Mouse (Mus musculus) CH12.LX (cell line): ENCODE data around the gene Gtf3c1. TPM values are rescaled to one million over a fixed set of nuclear protein-coding genes. Genes with fewer than 3 reads are reported as not detected.
"Not testable (repeated sequence)": the region's sequence is repeated elsewhere in the genome, so short reads cannot be mapped to it uniquely, and the experiment has no call there.

Experiments
- DNase-seq: peaks from one replicate; pipeline ENCODE4 v3.0.0-alpha.2; 2013; ENCODE audit errors: extremely low read depth
- H3K27ac ChIP-seq: 2 replicates; pipeline ENCODE4 v1.5.1; 2012; ENCODE audit warnings: low read depth, mild to moderate bottlenecking, control low read depth, moderate library complexity; ENCODE audit not compliant: insufficient read depth
- H3K27me3 ChIP-seq: replicated peaks from 2 replicates; pipeline ENCODE3; 2012; ENCODE audit warnings: inconsistent platforms
- H3K36me3 ChIP-seq, 2 experiments: replicated peaks in 1 of 2; 2 replicates each; pipeline versions ENCODE3 to v1.6.1; 2012; ENCODE audit warnings: inconsistent platforms in 1 of 2, low read length in 1 of 2, mild to moderate bottlenecking in 1 of 2, mixed read lengths in 1 of 2, moderate library complexity in 1 of 2; ENCODE audit not compliant: control insufficient read depth in 1 of 2, insufficient read depth in 1 of 2
- H3K4me1 ChIP-seq, 2 experiments: 2 replicates each; pipeline ENCODE4 v1.6.1; 2012; ENCODE audit warnings: inconsistent platforms in 1 of 2, moderate library complexity in 1 of 2; ENCODE audit not compliant: insufficient read depth in 2 of 2, control insufficient read depth in 1 of 2
- H3K4me2 ChIP-seq: 2 replicates; pipeline ENCODE4 v1.6.1; 2012; ENCODE audit warnings: low read depth, mild to moderate bottlenecking, control low read depth; ENCODE audit not compliant: poor library complexity, insufficient read depth, severe bottlenecking
- H3K4me3 ChIP-seq, 3 experiments: fragments of 150-350 bp in 1 of 3; sonication (generic) in 1 of 3; replicated peaks in 1 of 3; 2 replicates each; pipeline versions ENCODE3 to v1.5.1; 2011 to 2012; ENCODE audit warnings: low read depth in 2 of 3, low read length in 2 of 3, mild to moderate bottlenecking in 2 of 3, moderate library complexity in 2 of 3, control low read depth in 1 of 3, improper control_type of control experiment in 1 of 3, inconsistent platforms in 1 of 3, mixed read lengths in 1 of 3; ENCODE audit not compliant: poor library complexity in 1 of 3
- H3K79me2 ChIP-seq: replicated peaks from 2 replicates; pipeline ENCODE4 v1.6.1; 2012; ENCODE audit warnings: mild to moderate bottlenecking, moderate library complexity; ENCODE audit not compliant: control insufficient read depth, poor library complexity, insufficient read depth, severe bottlenecking; ENCODE audit errors: extremely low read depth
- H3K9ac ChIP-seq: 2 replicates; pipeline ENCODE4 v1.6.1; 2012; ENCODE audit warnings: low read depth, mild to moderate bottlenecking, control low read depth, moderate library complexity; ENCODE audit not compliant: insufficient read depth
- H3K9me3 ChIP-seq: replicated peaks from 2 replicates; pipeline ENCODE3; 2012; ENCODE audit warnings: low read length, inconsistent platforms, mixed read lengths
- CHD1 ChIP-seq: IDR thresholded peaks from 2 replicates; pipeline ENCODE4 v1.6.1; 2012; ENCODE audit warnings: low read depth, low read length, improper control_type of control experiment, inconsistent platforms
- CHD2 ChIP-seq: IDR thresholded peaks from 2 replicates; pipeline ENCODE4 v1.6.1; 2011; ENCODE audit warnings: low read length, improper control_type of control experiment
- CTCF ChIP-seq, 2 experiments: IDR thresholded peaks in 1 of 2; conservative IDR thresholded peaks in 1 of 2; 2 replicates each; pipeline ENCODE4 v1.5.1; 2011 to 2012; ENCODE audit warnings: low read depth in 2 of 2, low read length in 2 of 2, improper control_type of control experiment in 1 of 2, inconsistent platforms in 1 of 2, mild to moderate bottlenecking in 1 of 2, moderate library complexity in 1 of 2
- E2F4 ChIP-seq: IDR thresholded peaks from 2 replicates; pipeline ENCODE4 v1.6.1; 2011; ENCODE audit warnings: low read depth, low read length, improper control_type of control experiment; ENCODE audit not compliant: insufficient replicate concordance
- EP300 ChIP-seq: IDR thresholded peaks from 2 replicates; pipeline ENCODE4 v1.6.1; 2011; ENCODE audit warnings: low read length, improper control_type of control experiment
- GABPA ChIP-seq: IDR thresholded peaks from 2 replicates; pipeline ENCODE4 v1.6.1; 2012; ENCODE audit warnings: low read depth, low read length, improper control_type of control experiment, inconsistent platforms; ENCODE audit not compliant: insufficient replicate concordance
- JUN ChIP-seq: IDR thresholded peaks from 2 replicates; pipeline ENCODE4 v1.6.1; 2011; ENCODE audit warnings: low read depth, mild to moderate bottlenecking, low read length, improper control_type of control experiment, moderate library complexity; ENCODE audit not compliant: insufficient read depth
- JUND ChIP-seq: conservative IDR thresholded peaks from 2 replicates; pipeline ENCODE4 v1.6.1; 2011; ENCODE audit warnings: low read depth, low read length, improper control_type of control experiment
- KAT2A ChIP-seq: IDR thresholded peaks from 2 replicates; pipeline ENCODE4 v1.6.1; 2012; ENCODE audit warnings: low read length, improper control_type of control experiment, inconsistent platforms; ENCODE audit not compliant: insufficient replicate concordance
- MAZ ChIP-seq: IDR thresholded peaks from 2 replicates; pipeline ENCODE4 v1.6.1; 2012; ENCODE audit warnings: low read depth, mild to moderate bottlenecking, inconsistent platforms, low read length, improper control_type of control experiment, moderate library complexity
- MEF2A ChIP-seq: IDR thresholded peaks from 2 replicates; pipeline ENCODE4 v1.6.1; 2014; ENCODE audit warnings: low read depth, mild to moderate bottlenecking, inconsistent platforms, low read length, improper control_type of control experiment, borderline replicate concordance
- MXI1 ChIP-seq: IDR thresholded peaks from 2 replicates; pipeline ENCODE4 v1.6.1; 2011; ENCODE audit warnings: mild to moderate bottlenecking, low read depth, low read length, improper control_type of control experiment
- MYC ChIP-seq: IDR thresholded peaks from 2 replicates; pipeline ENCODE4 v1.6.1; 2011; ENCODE audit warnings: low read depth, mild to moderate bottlenecking, improper control_type of control experiment, low read length
- NRF1 ChIP-seq: IDR thresholded peaks from 2 replicates; pipeline ENCODE4 v1.6.1; 2014; ENCODE audit warnings: low read depth, mild to moderate bottlenecking, inconsistent platforms, low read length, improper control_type of control experiment, moderate library complexity
- PAX5 ChIP-seq: IDR thresholded peaks from 2 replicates; pipeline ENCODE4 v1.6.1; 2012; ENCODE audit warnings: low read length, inconsistent platforms, mixed read lengths
- POLR2A ChIP-seq: IDR thresholded peaks from 2 replicates; pipeline ENCODE4 v1.6.1; 2011; ENCODE audit warnings: low read depth, mild to moderate bottlenecking, improper control_type of control experiment, low read length
- RCOR1 ChIP-seq: conservative IDR thresholded peaks from 2 replicates; pipeline ENCODE4 v1.6.1; 2012; ENCODE audit warnings: low read depth, mild to moderate bottlenecking, inconsistent platforms, low read length, improper control_type of control experiment
- SIN3A ChIP-seq: IDR thresholded peaks from 2 replicates; pipeline ENCODE4 v1.6.1; 2012; ENCODE audit warnings: low read length, improper control_type of control experiment, inconsistent platforms
- SMC3 ChIP-seq: IDR thresholded peaks from 2 replicates; pipeline ENCODE4 v1.6.1; 2011; ENCODE audit warnings: low read depth, low read length, improper control_type of control experiment
- TCF12 ChIP-seq: IDR thresholded peaks from 2 replicates; pipeline ENCODE4 v1.6.1; 2014; ENCODE audit warnings: low read depth, mild to moderate bottlenecking, inconsistent platforms, low read length, improper control_type of control experiment
- UBTF ChIP-seq: IDR thresholded peaks from 2 replicates; pipeline ENCODE4 v1.6.1; 2012; ENCODE audit warnings: low read depth, mild to moderate bottlenecking, inconsistent platforms, low read length, improper control_type of control experiment, moderate library complexity
- USF1 ChIP-seq: IDR thresholded peaks from 2 replicates; pipeline ENCODE4 v1.6.1; 2014; ENCODE audit warnings: low read depth, mild to moderate bottlenecking, inconsistent platforms, low read length, improper control_type of control experiment
- dilution Hi-C: fragments of 300-500 bp; cut with MboI; formaldehyde crosslinking; loops from 2 replicates; pipeline ENCODE4 v1.14.3; 2020; ENCODE audit warnings: low sequenced_read_pairs; ENCODE audit not compliant: extremely low pct_unique_long_range_greater_than_20kb, extremely low pct_ligation_motif_present
- in situ Hi-C: fragments of 300-500 bp; cut with MboI; formaldehyde crosslinking; loops from 3 replicates; pipeline ENCODE4 v1.14.3; 2019; ENCODE audit warnings: low sequenced_read_pairs, low pct_ligation_motif_present, low pct_unique_long_range_greater_than_20kb, mixed read lengths
- polyA plus RNA-seq: library from polyadenylated mRNA; unstranded; fragments of >175 nt; gene quantifications from 2 replicates; pipeline ENCODE4 v1.2.1, GENCODE M21; 2012; ENCODE audit warnings: low read depth; ENCODE audit not compliant: insufficient read length
- total RNA-seq, 2 experiments: library from RNA; depleted of rRNA; stranded (reverse); fragments of 300-350 nt in 1 of 2; fragments of >200 nt in 1 of 2; gene quantifications; 2 replicates each; pipeline ENCODE4 v1.2.3; 2012 to 2014

The Gtf3c1 gene
- total and polyA plus RNA-seq, 3 experiments, result 20.2 to 48.4 (median 46.8) TPM

GRCm38 (mm10) chr7:125716724-125717123 is 9.1 kb upstream of the Gtf3c1 start:
- in situ Hi-C loops (no loop called here), dilution Hi-C loops (no loop called here)
- Histone ChIP-seq H3K4me2 (no peak overlapping the region), H3K36me3 (peaks cover 0 to 8% of the 10 kb centered on the region in 2 experiments), H3K4me3 (no peak overlapping the region), H3K79me2 (no peaks in the 10 kb centered on the region), H3K9me3 (no peaks in the 10 kb centered on the region), H3K4me1 (peaks cover 0 to 8% of the 10 kb centered on the region in 2 experiments; a peak in 2 of 4 replicates), H3K27ac (no peak overlapping the region), H3K9ac (no peak overlapping the region), H3K27me3 (no peaks in the 10 kb centered on the region)
- DNase-seq, result no peak
- TF ChIP-seq CTCF (conservative IDR thresholded peaks at IDR 0.05 in 1 of 2, IDR thresholded peaks at IDR 0.05 in 1 of 2; ENCODE audit: low read depth in 2 of 2, low read length in 2 of 2), result no peak
- no peak for TF ChIP-seq KAT2A
- no peak for TF ChIP-seq MYC
- no peak for TF ChIP-seq USF1
- no peak for TF ChIP-seq JUND
- TF ChIP-seq EP300, result no peak
- TF ChIP-seq CHD2, result no peak
- no peak for TF ChIP-seq SMC3

- Histone ChIP-seq H3K36me3 (peaks cover 0 to 13% of the 10 kb centered on the region in 2 experiments), H3K4me2 (no peak overlapping the region), H3K79me2 (no peaks in the 10 kb centered on the region), H3K9me3 (no peaks in the 10 kb centered on the region), H3K27ac (no peak overlapping the region)
- dilution Hi-C loops, result no loop called here
- no peak for DNase-seq
- TF ChIP-seq POLR2A (no peak), CTCF (conservative IDR thresholded peaks at IDR 0.05 in 1 of 2, IDR thresholded peaks at IDR 0.05 in 1 of 2; ENCODE audit: low read depth in 2 of 2, low read length in 2 of 2) (no peak), MXI1 (no peak), GABPA (no peak), NRF1 (no peak), UBTF (no peak), MAZ (no peak), TCF12 (no peak), CHD1 (no peak), MEF2A (no peak), PAX5 (no peak), RCOR1 (no peak), JUN (no peak), SIN3A (no peak), MYC (no peak), E2F4 (no peak), KAT2A (no peak), CHD2 (no peak)
- TF ChIP-seq, all 38 proteins: peak for 0
- H3K4me1 ChIP-seq, result peaks cover 0 to 8% of the 10 kb centered on the region in 2 experiments; a peak in 2 of 4 replicates
- in situ Hi-C loops, result no loop called here
- H3K27me3 ChIP-seq, result no peaks in the 10 kb centered on the region
- H3K9ac ChIP-seq, result no peak overlapping the region
- H3K4me3 ChIP-seq, result no peak overlapping the region
Observed at GRCm38 (mm10) chr7:125714803-125715202, 7.2 kb upstream of the Gtf3c1 start.

DNA sequence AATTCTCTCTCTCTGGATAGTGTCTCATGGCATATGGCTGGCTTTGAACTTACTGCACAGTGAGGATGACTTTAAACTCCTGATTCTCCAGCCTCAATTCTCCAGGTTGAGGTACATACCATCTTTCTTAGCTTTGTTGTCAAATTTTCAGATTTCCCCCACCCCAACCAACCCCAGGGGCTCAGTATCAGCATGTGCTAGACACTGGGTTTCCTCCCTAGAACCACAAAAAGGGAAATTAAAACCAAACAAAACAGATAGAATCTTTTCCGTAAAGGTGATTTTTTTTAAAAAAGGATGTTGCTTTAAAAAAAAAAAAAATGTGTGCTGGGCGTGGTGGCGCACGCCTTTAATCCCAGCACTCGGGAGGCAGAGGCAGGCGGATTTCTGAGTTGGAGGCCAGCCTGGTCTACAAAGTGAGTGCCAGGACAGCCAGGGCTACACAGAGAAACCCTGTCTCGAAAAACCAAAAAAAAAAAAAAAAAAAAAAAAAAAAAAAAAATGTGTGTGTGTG is 6.0 kb upstream of the Gtf3c1 start:
- H3K27ac ChIP-seq, H3K9me3 ChIP-seq, dilution Hi-C loops, DNase-seq, in situ Hi-C loops, H3K79me2 ChIP-seq, H3K4me3 ChIP-seq, H3K4me2 ChIP-seq, H3K27me3 ChIP-seq, H3K9ac ChIP-seq: not testable (repeated sequence)
- Histone ChIP-seq H3K4me1 (peaks cover 2 to 12% of the 10 kb centered on the region in 2 experiments), H3K36me3 (peaks cover 0 to 13% of the 10 kb centered on the region in 2 experiments)
